Mouse (Mus musculus) small intestine, adult 2 months (tissue): ENCODE measurements around the gene Tanc2. TPM values are rescaled to one million over a fixed set of nuclear protein-coding genes. Genes with fewer than 3 reads are reported as not detected.

Experiments
- H3K27ac ChIP-seq: fragments of 200-500 bp; 2 replicates; pipeline ENCODE4 v1.5.1; 2012; ENCODE audit warnings: low read depth, low read length, control low read depth, inconsistent platforms; ENCODE audit not compliant: insufficient read depth
- H3K27me3 ChIP-seq: fragments of 200-500 bp; 2 replicates; pipeline ENCODE4 v1.6.1; 2012; ENCODE audit warnings: mild to moderate bottlenecking, moderate library complexity, low read length, inconsistent platforms; ENCODE audit not compliant: control insufficient read depth, insufficient read depth
- H3K36me3 ChIP-seq: fragments of 200-500 bp; 2 replicates; pipeline ENCODE4 v1.6.1; 2012; ENCODE audit warnings: mild to moderate bottlenecking, low read length, control low read depth, inconsistent platforms; ENCODE audit not compliant: control insufficient read depth, insufficient read depth
- H3K4me1 ChIP-seq: fragments of 200-500 bp; 2 replicates; pipeline ENCODE4 v1.6.1; 2012; ENCODE audit warnings: low read length, inconsistent platforms, mixed read lengths; ENCODE audit not compliant: control insufficient read depth, insufficient read depth, insufficient read length
- H3K4me3 ChIP-seq: fragments of 200-500 bp; 2 replicates; pipeline ENCODE4 v1.5.1; 2012; ENCODE audit warnings: low read depth, mild to moderate bottlenecking, control low read depth, inconsistent platforms, low read length, moderate library complexity
- CTCF ChIP-seq: fragments of 200-500 bp; IDR thresholded peaks from 2 replicates; pipeline ENCODE4 v1.5.1; 2012; ENCODE audit warnings: low read depth, mild to moderate bottlenecking, control low read depth, inconsistent platforms, low read length, moderate library complexity, mixed read lengths; ENCODE audit not compliant: insufficient replicate concordance, insufficient read length; ENCODE audit errors: extremely low read depth
- POLR2A ChIP-seq: fragments of 200-500 bp; IDR thresholded peaks from 2 replicates; pipeline ENCODE4 v1.6.1; 2012; ENCODE audit warnings: low read depth, mild to moderate bottlenecking, control low read depth, inconsistent platforms, low read length, moderate library complexity
- WGBS: fragments of 180-500 bp; shearing (Covaris S2); methylation state at CpG from one replicate; pipeline ENCODE4 v1.1.7; 2018; 5-methylcytosine and 5-hydroxymethylcytosine counted together
- polyA plus RNA-seq: library from polyadenylated mRNA; depleted of rRNA; stranded (reverse); fragments of >200 nt; gene quantifications from 2 replicates; pipeline ENCODE4 v1.2.3, GENCODE M21; 2012

Gene Tanc2
- polyA plus RNA-seq, 1 experiment, result 2.1 TPM

DNA sequence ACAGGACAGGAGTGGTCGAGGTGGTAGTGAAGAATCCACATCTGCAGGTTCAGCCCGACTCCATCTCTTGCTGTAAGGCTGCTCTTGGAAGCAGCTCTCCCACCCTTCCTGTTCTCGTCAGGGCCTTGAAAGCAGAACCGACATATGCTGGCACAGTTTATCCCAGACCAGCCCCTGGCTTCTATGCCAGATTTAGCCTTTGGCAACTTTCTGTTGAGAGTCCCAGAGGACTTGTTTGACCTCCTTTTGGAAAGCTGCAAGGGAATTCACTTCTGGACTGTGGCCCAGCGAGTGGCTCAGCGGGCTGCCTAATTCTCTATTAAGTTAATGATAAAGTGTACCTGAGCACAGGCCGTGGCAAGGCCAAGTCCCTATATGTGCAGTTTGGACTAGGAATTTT is 15.5 kb upstream of the Tanc2 start:
- Histone ChIP-seq H3K27me3 (no peaks in the 10 kb centered on the region), H3K4me1 (no peaks in the 10 kb centered on the region), H3K27ac (no peak overlapping the region), H3K4me3 (no peak overlapping the region), H3K36me3 (no peaks in the 10 kb centered on the region)
- TF ChIP-seq POLR2A, result no peak
- no peak for TF ChIP-seq CTCF
- 61% methylated on average over 7 of the region's 7 CpGs for WGBS

DNA sequence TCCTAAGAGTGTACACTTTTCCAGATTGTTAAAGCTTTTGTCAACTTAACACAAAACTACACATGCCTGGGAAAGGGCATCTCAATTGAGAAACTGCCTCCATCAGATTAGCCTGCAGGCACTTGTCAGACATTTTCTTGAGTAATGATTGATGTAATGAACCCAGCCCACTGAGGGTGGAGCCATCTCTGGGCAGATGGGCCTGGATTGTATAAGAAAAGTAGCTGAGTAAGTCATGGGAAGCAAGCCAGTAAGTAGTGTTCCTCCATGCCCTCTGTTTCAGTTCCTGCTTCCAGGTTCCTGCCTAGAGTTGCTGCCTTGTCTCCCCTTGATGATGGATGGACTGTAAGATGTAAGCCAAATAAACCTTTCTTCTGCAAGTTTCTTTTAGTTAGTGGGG is 12.6 kb upstream of the Tanc2 start:
- Histone ChIP-seq H3K36me3 (no peaks in the 10 kb centered on the region), H3K4me1 (no peaks in the 10 kb centered on the region), H3K27ac (no peak overlapping the region), H3K4me3 (no peak overlapping the region), H3K27me3 (no peaks in the 10 kb centered on the region)
- no peak for TF ChIP-seq POLR2A
- no peak for TF ChIP-seq CTCF

DNA sequence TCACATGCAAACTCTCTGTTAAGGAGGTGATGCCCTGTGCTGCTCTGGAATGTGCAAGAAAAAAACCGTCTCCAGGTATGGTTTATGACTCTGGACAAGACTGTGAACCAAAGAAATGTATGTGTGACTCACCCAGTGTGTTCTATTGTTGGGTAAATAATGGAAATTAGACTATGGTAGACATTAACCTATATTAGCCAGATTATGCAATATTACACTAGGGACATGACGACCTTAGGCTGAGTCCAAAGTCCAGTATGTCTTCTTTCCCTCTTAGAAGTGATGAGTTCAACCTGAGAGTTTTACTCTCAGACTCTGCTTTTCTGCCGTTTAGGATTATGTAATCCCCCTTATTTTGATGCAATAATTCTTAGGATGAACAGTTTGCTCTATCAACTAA is 7.8 kb upstream of the Tanc2 start:
- H3K27me3 ChIP-seq, result no peaks in the 10 kb centered on the region
- WGBS, result 47% methylated on average over 3 of the region's 3 CpGs
- H3K4me3 ChIP-seq, result no peak overlapping the region
- TF ChIP-seq CTCF (no peak), POLR2A (no peak)
- H3K36me3 ChIP-seq, result no peaks in the 10 kb centered on the region
- no peak overlapping the region for H3K27ac ChIP-seq
- H3K4me1 ChIP-seq, result no peaks in the 10 kb centered on the region

DNA sequence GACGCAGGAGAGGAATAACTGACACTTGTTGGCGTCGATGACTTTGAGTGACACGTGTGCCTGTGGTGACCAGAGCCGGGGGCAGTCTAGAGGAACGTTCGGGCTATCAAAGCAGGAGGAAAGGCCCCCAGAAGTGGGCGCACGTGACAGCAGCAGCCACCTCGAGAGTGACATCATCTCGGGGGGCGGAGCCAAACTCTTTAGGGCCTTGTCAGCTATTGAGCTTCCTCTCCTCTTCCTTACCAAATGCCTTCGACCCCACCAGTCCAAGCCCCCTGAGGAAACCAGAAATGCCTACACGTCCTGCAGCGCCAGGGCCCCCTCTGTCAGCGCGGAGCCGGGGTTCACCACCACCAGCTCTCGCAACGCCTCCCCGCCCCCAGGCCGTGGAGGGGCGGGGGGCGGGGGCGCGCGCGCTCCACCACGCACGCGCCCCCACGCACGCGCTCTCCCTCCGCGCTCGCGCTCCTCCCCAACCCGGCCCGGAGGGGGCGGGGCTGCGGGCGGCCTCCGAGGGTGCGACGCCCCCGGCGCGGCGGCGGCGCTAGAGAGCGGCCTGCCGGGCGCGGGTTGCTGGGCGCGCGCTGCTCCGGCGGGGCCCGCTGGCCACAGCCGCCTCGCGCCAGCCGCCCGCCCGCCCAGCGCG is 432 bp upstream of the Tanc2 start:
- Histone ChIP-seq H3K4me3 (peak overlapping the region; percentile 91), H3K27ac (peak overlapping the region; percentile 52; the same call in 1 of the 2 replicates), H3K27me3 (peaks cover 3% of the 10 kb centered on the region; the same call in 1 of the 2 replicates), H3K4me1 (0 out of 2 replicates have a peak, but pooled peaks cover 4% of the 10 kb centered on the region), H3K36me3 (no peaks in the 10 kb centered on the region)
- no peak for TF ChIP-seq POLR2A
- TF ChIP-seq CTCF, result no peak
- WGBS, result 3% methylated on average over 70 of the region's 70 CpGs

DNA sequence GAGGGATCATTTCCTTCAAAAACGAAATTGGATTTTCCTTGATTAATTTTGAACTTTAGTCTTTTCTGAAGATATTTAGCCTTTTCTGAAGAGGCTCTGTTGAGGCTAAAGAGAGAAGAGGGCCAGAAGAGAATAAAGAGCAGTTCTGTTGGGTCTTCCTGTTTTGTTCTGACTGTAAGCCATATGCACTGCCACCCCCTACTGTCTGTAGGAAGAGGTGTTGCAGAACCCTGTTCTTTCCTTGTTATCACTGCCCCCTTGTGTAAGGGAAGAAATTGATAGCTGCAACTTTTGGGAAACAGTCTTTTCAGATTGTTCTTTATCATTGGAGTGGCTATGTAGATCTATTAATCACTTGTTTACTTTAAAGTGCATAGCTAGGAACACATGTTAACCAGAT is 2.1 kb downstream of the Tanc2 start:
- H3K4me1 ChIP-seq, result 0 out of 2 replicates have a peak, but pooled peaks cover 4% of the 10 kb centered on the region
- H3K27me3 ChIP-seq, result peaks cover 3% of the 10 kb centered on the region; the same call in 1 of the 2 replicates
- WGBS, result 33% methylated on average over 1 of the region's 1 CpGs
- H3K27ac ChIP-seq, result no peak overlapping the region
- no peaks in the 10 kb centered on the region for H3K36me3 ChIP-seq
- no peak overlapping the region for H3K4me3 ChIP-seq
- TF ChIP-seq POLR2A, result no peak
- no peak for TF ChIP-seq CTCF

DNA sequence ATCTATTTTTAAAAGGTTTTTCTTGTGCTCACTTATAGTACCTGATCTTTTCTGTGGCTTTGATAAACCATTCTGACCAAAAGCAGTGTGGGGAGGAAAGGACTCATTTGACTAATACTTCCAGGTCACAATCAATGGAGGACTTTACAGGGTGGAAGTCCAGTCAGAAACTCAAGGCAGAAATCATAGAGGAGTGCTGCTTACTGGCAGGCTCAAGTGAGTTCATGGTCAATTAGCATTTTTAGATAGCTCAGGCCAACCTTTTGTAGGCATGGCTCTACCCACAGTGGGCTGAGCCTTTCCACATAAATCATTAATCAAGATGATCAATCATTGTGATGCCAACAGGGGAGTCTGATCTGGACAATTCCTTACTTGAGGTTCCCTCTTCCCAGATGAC is 12.4 kb downstream of the Tanc2 start:
- Histone ChIP-seq H3K4me1 (no peaks in the 10 kb centered on the region), H3K27ac (no peak overlapping the region), H3K36me3 (no peaks in the 10 kb centered on the region), H3K4me3 (no peak overlapping the region), H3K27me3 (no peaks in the 10 kb centered on the region)
- no peak for TF ChIP-seq CTCF

DNA sequence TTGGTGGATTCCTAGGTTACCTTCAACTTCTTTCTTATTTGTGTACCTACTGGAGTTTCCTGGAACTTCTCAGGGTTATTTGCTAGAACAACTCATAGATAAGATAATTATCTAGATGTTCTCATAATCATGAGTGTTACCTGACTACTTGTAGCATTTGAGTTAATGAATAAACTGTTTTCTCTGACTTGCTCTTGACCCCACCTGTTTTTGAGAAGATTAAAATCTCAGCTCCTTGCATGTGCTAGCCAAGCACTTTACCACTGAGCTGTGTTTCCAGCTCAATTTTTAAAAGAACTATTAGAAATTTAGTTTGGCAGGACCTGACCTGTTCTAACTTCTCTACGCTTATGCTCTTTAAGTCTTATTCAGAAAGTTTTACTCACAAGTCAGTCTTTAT is 36.4 kb downstream of the Tanc2 start:
- no peaks in the 10 kb centered on the region for H3K4me1 ChIP-seq
- H3K4me3 ChIP-seq, result no peak overlapping the region
- H3K27me3 ChIP-seq, result no peaks in the 10 kb centered on the region
- no peaks in the 10 kb centered on the region for H3K36me3 ChIP-seq
- TF ChIP-seq POLR2A (no peak), CTCF (no peak)
- 92% methylated on average over 1 of the region's 1 CpGs for WGBS
- no peak overlapping the region for H3K27ac ChIP-seq

DNA sequence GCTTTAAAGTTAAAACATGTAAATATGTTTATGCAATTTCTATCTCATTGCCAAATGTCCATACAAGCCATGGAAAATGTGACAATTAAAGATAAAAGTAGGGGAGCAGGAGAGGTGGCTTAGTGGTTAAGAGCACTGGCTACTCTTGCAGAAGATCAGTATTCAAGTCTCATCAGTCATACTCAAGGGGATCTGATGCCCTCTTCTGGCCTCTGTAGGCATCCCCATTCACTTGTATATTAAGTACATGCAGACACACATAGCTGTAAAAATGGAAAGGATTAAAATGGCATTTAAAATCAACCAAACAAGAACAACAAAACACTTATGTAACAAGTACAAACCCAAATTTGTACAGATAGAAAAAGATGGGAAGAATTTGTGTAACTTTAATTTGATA is 54.2 kb downstream of the Tanc2 start:
- no peak overlapping the region for H3K27ac ChIP-seq
- no peaks in the 10 kb centered on the region for H3K27me3 ChIP-seq
- H3K4me3 ChIP-seq, result no peak overlapping the region
- H3K36me3 ChIP-seq, result no peaks in the 10 kb centered on the region
- no peaks in the 10 kb centered on the region for H3K4me1 ChIP-seq
- no peak for TF ChIP-seq CTCF
- TF ChIP-seq POLR2A, result no peak
